Mouse (Mus musculus) stomach, postnatal 0 days (tissue): ENCODE results near the gene Slc2a3. TPM values are rescaled to one million over a fixed set of nuclear protein-coding genes. Genes with fewer than 3 reads are reported as not detected.
"Not testable (repeated sequence)": the region's sequence is repeated elsewhere in the genome, so short reads cannot be mapped to it uniquely, and the experiment has no call there.

ENCODE experiments used
- ATAC-seq: fragments of 200-750 bp; cut with Nextera tagmentation; 2 replicates; pipeline ENCODE4 v1.8.0; 2017; ENCODE audit not compliant: low FRiP score, low TSS enrichment
- DNase-seq: peaks from one replicate; pipeline ENCODE4 v3.0.0-alpha.2; 2016; ENCODE audit warnings: low spot score
- H3K27ac ChIP-seq: fragments of 300-500 bp; sonication (generic); replicated peaks from 2 replicates; pipeline ENCODE4 v1.5.1; 2014; ENCODE audit warnings: mild to moderate bottlenecking, control low read depth
- H3K27me3 ChIP-seq: fragments of 300-500 bp; sonication (generic); 2 replicates; pipeline ENCODE4 v1.6.1; 2014; ENCODE audit warnings: low read length; ENCODE audit not compliant: control insufficient read depth, insufficient read depth
- H3K36me3 ChIP-seq: fragments of 300-500 bp; sonication (generic); 2 replicates; pipeline ENCODE4 v1.6.1; 2014; ENCODE audit warnings: low read length, mixed read lengths; ENCODE audit not compliant: control insufficient read depth, insufficient read depth
- H3K4me1 ChIP-seq: fragments of 300-500 bp; sonication (generic); replicated peaks from 2 replicates; pipeline ENCODE4 v1.6.1; 2014; ENCODE audit warnings: antibody characterized with exemption; ENCODE audit not compliant: control insufficient read depth, insufficient read depth
- H3K4me2 ChIP-seq: fragments of 300-500 bp; sonication (generic); replicated peaks from 2 replicates; pipeline ENCODE4 v1.6.1; 2014; ENCODE audit warnings: low read depth, mild to moderate bottlenecking, control low read depth, moderate library complexity
- H3K4me3 ChIP-seq: fragments of 300-500 bp; sonication (generic); 2 replicates; pipeline ENCODE4 v1.5.1; 2014; ENCODE audit warnings: low read depth, low read length, control low read depth
- H3K9ac ChIP-seq: fragments of 300-500 bp; sonication (generic); 2 replicates; pipeline ENCODE4 v1.6.1; 2014; ENCODE audit warnings: mild to moderate bottlenecking, low read length, control low read depth, mixed read lengths
- H3K9me3 ChIP-seq: fragments of 300-500 bp; sonication (generic); 2 replicates; pipeline ENCODE4 v1.6.1; 2016; ENCODE audit warnings: low read length; ENCODE audit not compliant: control insufficient read depth
- CTCF ChIP-seq: IDR thresholded peaks from 2 replicates; pipeline ENCODE4 v1.5.1; 2016; ENCODE audit warnings: antibody characterized with exemption, low read depth, mild to moderate bottlenecking, moderate library complexity
- EP300 ChIP-seq: optimal IDR thresholded peaks from 2 replicates; pipeline ENCODE3; 2016; ENCODE audit warnings: antibody characterized with exemption
- WGBS: fragments of 180-500 bp; shearing (Covaris S2); extraction: QIAGEN DNeasy Blood & Tissue Kit; methylation state at CpG from one replicate; pipeline ENCODE4 v1.1.7; 2014; 5-methylcytosine and 5-hydroxymethylcytosine counted together
- polyA plus RNA-seq: library from polyadenylated mRNA; unstranded; fragments of >200 nt; fragmentation: Nextera tagmentation; extraction: Ambion mirVana; gene quantifications from 2 replicates; pipeline ENCODE4 v1.2.1, GENCODE M21; 2015

Gene Slc2a3
- polyA plus RNA-seq, 1 experiment from 2014 or later = 3.3 TPM

DNA sequence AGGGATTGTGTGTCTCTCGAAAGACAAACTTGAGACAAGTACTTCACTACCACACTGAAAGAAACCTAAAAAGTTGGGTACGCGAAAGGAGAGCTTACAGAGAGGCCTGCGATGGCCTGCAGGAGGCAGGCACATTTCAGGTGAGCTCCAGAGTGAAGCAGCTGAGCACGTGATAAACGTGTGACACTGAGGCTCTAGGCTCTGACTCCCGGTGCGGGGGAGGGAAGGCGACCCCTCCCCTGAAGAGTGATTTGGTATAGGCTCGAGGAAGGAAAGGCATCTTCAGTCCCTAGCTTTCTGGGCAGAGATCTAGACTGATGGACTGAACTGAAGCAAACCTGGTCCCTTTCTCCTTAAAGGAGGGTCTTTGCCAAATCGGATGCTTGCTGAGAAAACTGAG is 58.1 kb downstream of the Slc2a3 start:
- Histone ChIP-seq H3K4me3 (no peak overlapping the region), H3K9ac (no peak overlapping the region), H3K27ac (no peak overlapping the region), H3K36me3 (no peaks in the 10 kb centered on the region), H3K4me1 (no peaks in the 10 kb centered on the region), H3K4me2 (no peak overlapping the region), H3K27me3 (no peaks in the 10 kb centered on the region), H3K9me3 (no peaks in the 10 kb centered on the region)
- DNase-seq (no peak), ATAC-seq (no peak)
- WGBS = 39% methylated on average over 11 of the region's 11 CpGs
- no peak for TF ChIP-seq CTCF
- no peak for TF ChIP-seq EP300

DNA sequence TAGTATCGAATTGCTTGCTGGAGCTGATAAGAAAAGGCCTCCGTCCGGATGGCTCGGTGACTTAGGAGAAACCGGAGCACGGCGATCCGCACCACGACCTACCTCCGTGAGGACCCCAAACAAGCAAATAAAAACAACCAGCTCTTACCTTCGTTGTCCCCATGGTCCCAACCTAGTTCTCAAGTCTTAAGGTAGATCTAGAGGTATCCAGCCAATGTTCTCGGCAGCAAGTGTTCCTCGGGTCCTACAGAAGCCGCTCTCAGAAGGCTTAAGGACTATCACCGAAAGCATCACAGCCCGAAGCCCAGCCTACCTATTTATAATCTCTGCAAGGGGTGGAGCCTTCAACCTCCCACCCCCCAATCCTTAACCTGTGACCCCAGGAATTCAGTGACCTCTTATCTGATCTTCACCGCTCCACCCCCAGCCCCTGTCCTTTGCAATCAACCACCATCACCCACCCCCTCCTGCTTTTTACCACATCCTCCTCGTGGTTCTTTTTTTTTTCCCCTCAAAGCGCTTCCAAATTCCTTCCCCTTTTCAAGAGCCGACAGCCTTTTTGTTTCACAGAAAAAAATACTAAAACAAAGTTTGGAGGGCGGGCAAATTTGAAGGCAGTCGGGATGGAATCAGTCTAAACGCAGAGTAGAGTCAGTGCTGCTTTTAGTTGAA is 59.1 kb downstream of the Slc2a3 start:
- ATAC-seq (no peak), DNase-seq (no peak)
- Histone ChIP-seq H3K27ac (no peak overlapping the region), H3K4me1 (no peaks in the 10 kb centered on the region), H3K4me2 (peak overlapping the region; percentile 65), H3K27me3 (no peaks in the 10 kb centered on the region), H3K9me3 (no peaks in the 10 kb centered on the region), H3K9ac (peak overlapping the region; percentile 27; the same call in 1 of the 2 replicates), H3K36me3 (no peaks in the 10 kb centered on the region), H3K4me3 (peak overlapping the region; percentile 42)
- 2% methylated on average over 23 of the region's 23 CpGs for WGBS
- TF ChIP-seq EP300 (no peak), CTCF (no peak)

DNA sequence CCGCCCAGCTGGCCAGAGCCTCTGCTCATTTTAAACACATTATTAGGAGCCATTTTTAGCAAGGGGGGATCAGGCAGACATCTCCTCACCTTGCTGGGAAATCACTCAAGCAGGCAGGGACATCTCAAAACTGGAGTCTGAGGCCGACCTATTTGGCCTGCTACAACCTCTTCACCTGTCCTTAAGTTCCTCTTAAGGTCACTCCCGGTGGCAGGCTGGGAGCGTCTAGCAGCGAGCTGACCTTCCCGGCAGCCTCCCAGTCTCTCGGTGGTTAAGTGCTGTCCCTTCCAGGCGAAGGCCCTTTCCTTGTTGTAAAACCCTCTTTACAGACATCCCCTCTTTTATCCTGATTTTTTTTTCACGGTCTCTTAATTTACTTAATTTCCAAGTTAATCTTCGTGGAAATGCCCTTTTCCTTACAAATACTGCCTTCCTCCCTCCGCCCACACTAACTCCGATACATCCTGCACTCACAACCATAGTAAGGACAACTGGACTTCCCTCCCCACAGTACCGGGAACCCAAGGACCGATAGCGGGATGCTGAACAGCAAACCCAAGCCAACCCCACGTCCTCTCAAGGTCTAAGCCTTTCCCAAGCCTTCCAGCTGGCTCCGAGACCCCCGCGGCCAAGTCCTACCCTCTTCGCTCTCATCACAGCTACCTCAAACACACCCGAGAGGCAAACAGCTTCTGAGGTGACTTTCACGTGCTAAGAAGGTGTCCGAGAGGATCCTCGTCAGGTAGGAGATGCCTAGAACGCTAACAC is 59.8 kb downstream of the Slc2a3 start:
- ATAC-seq (no peak), DNase-seq (no peak)
- H3K9ac ChIP-seq = peak overlapping the region; percentile 27; the same call in 1 of the 2 replicates
- peak overlapping the region; percentile 42 for H3K4me3 ChIP-seq
- TF ChIP-seq CTCF = no peak
- no peak for TF ChIP-seq EP300
- no peaks in the 10 kb centered on the region for H3K27me3 ChIP-seq
- no peaks in the 10 kb centered on the region for H3K9me3 ChIP-seq
- H3K27ac ChIP-seq = no peak overlapping the region
- no peaks in the 10 kb centered on the region for H3K4me1 ChIP-seq
- H3K36me3 ChIP-seq = no peaks in the 10 kb centered on the region
- 14% methylated on average over 25 of the region's 25 CpGs for WGBS
- H3K4me2 ChIP-seq = peak overlapping the region; percentile 65

DNA sequence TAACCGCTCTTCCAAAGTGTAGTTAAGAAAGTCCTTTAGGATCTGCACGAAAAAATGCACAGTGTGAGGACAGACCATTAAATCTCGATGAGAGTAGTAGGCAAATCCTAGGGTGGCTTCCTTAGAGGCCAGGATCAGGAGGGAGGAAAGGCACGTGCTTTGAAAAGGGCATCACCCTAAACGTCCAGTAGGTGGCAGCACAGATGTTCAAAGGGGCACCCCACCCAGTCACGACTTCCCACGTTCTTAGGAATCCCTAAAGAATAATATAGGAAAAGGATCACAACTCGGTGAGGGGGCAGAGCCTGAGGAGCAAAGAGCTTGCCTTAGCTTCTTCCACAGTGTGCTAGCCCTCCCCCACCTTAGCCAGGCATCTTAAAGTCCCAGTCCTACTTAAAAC is 61.5 kb downstream of the Slc2a3 start:
- peak overlapping the region; percentile 31 for H3K4me2 ChIP-seq
- TF ChIP-seq CTCF (peak; percentile 91), EP300 (no peak)
- no peak overlapping the region for H3K27ac ChIP-seq
- H3K4me3 ChIP-seq = no peak overlapping the region
- no peaks in the 10 kb centered on the region for H3K36me3 ChIP-seq
- DNase-seq = peak; percentile 73
- 13% methylated on average over 8 of the region's 8 CpGs for WGBS
- peak; percentile 63; the same call in 1 of the 2 replicates for ATAC-seq
- H3K9ac ChIP-seq = no peak overlapping the region
- no peaks in the 10 kb centered on the region for H3K4me1 ChIP-seq
- H3K9me3 ChIP-seq = no peaks in the 10 kb centered on the region
- H3K27me3 ChIP-seq = no peaks in the 10 kb centered on the region

DNA sequence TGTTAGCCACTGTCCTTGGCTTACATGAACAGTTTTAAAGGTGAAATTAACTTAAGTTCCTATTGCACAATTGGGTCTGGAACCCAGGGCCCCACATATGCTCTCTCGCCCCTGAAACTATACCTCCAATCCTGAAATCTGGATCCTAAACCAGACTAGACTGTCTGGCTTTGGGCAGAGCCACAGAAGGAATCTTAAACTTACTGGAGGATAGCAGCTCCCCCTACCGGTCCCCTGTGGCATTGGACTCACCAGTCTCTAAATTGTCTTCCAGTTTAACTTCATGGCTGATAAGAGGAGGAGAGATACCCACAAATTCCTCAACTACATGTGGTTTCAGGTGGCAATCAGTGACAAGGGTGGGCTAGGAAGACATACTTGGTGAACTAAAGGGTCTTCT is 81.5 kb downstream of the Slc2a3 start:
- Histone ChIP-seq H3K27me3 (no peaks in the 10 kb centered on the region), H3K4me1 (no peaks in the 10 kb centered on the region), H3K4me2 (no peak overlapping the region), H3K36me3 (no peaks in the 10 kb centered on the region), H3K27ac (no peak overlapping the region), H3K9ac (no peak overlapping the region), H3K9me3 (no peaks in the 10 kb centered on the region), H3K4me3 (no peak overlapping the region)
- peak; percentile 60 for DNase-seq
- 25% methylated on average over 2 of the region's 2 CpGs for WGBS
- ATAC-seq = no peak
- TF ChIP-seq CTCF = peak; percentile 84
- no peak for TF ChIP-seq EP300

DNA sequence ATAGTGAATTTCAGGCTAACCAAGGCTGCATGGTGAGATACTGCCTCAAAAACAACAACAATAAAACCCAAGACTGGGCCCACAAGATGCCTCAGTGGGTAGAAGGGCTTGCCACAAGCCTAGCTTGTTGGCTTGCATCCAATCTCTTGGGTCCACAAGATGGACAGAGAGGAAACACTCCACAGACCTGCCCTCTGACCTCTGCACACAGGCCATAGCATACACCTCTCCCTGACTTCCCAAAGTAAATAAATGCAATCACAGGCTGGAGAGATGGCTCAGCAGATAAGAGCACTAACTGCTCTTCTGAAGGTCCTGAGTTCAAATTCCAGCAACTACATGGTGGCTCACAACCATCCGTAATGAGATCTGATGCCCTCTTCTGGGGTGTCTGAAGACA is 83.2 kb downstream of the Slc2a3 start:
- H3K27ac ChIP-seq, H3K4me2 ChIP-seq, H3K4me3 ChIP-seq, DNase-seq, H3K4me1 ChIP-seq, H3K9ac ChIP-seq, H3K9me3 ChIP-seq, H3K36me3 ChIP-seq, H3K27me3 ChIP-seq, ATAC-seq: not testable (repeated sequence)
- WGBS = 79% methylated on average over 1 of the region's 1 CpGs
